Mouse (Mus musculus) liver, postnatal 0 days (tissue): ENCODE measurements around the gene Klhl3.

Experiments used
- CTCF ChIP-seq: sonication (generic); IDR thresholded peaks from 2 replicates; pipeline ENCODE4 v1.5.1; 2016; ENCODE audit warnings: antibody characterized with exemption, low read depth
- EP300 ChIP-seq: IDR thresholded peaks from 2 replicates; pipeline ENCODE4 v1.6.1; 2016; ENCODE audit warnings: antibody characterized with exemption, low read depth, mild to moderate bottlenecking

DNA sequence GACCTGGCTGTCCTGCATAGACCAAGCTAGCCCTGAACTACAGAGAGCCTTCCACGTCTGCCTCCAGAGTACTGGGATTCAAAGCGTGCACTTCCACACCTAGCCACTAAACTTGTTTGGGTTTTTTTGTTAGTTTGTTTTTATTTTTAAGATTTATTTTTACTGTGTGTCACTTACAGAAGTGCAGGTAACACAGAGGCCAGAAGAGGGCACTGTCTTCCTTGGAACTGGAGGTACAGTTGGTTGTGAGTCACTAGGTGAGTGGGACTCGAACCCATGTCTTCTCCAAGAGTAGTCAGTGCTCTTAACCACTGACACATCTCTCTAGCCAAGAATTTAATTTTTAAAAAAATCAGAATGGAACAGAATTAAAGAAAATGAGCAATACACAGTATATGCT, 78.4 kb downstream of the Klhl3 start:
- TF ChIP-seq CTCF, result 0 out of 2 replicates have a peak, but pooled peaks have one; percentile 23
- TF ChIP-seq EP300, result no peak
